Mouse (Mus musculus) ES-E14 (cell line): ENCODE measurements around the gene Stt3a. TPM values are rescaled to one million over a fixed set of nuclear protein-coding genes. Genes with fewer than 3 reads are reported as not detected.

ENCODE experiments used
- DNase-seq: peaks from one replicate; pipeline ENCODE4 v3.0.0-alpha.2; 2013; ENCODE audit warnings: low read depth, low spot score
- H3K27ac ChIP-seq: 2 replicates; pipeline ENCODE4 v1.5.1; 2012; ENCODE audit warnings: low read depth, mild to moderate bottlenecking, low read length, moderate library complexity, mixed read lengths; ENCODE audit not compliant: poor library complexity, insufficient read depth, severe bottlenecking
- H3K36me3 ChIP-seq: 2 replicates; pipeline ENCODE4 v1.6.1; 2012; ENCODE audit warnings: mild to moderate bottlenecking, low read length, moderate library complexity, mixed read lengths; ENCODE audit not compliant: control insufficient read depth, poor library complexity, insufficient read depth, severe bottlenecking
- H3K4me1 ChIP-seq, 2 experiments: fragments of 150-350 bp in 1 of 2; sonication (generic) in 1 of 2; 2 replicates each; pipeline ENCODE4 v1.6.1; 2012; ENCODE audit warnings: low read length in 2 of 2, mild to moderate bottlenecking in 1 of 2, mixed read lengths in 1 of 2; ENCODE audit not compliant: control insufficient read depth in 2 of 2, insufficient read depth in 2 of 2, poor library complexity in 1 of 2
- H3K4me3 ChIP-seq, 2 experiments: fragments of 150-350 bp in 1 of 2; sonication (generic) in 1 of 2; 2 replicates each; pipeline ENCODE4 v1.5.1; 2012; ENCODE audit warnings: low read length in 2 of 2, low read depth in 1 of 2, mild to moderate bottlenecking in 1 of 2, mixed read lengths in 1 of 2; ENCODE audit not compliant: insufficient read depth in 1 of 2, poor library complexity in 1 of 2, severe bottlenecking in 1 of 2
- H3K9ac ChIP-seq: 2 replicates; pipeline ENCODE4 v1.6.1; 2012; ENCODE audit warnings: low read depth, mild to moderate bottlenecking, low read length, mixed read lengths; ENCODE audit not compliant: poor library complexity, insufficient read depth, severe bottlenecking
- H3K9me3 ChIP-seq: fragments of 150-350 bp; sonication (generic); 2 replicates; pipeline ENCODE4 v1.6.1; 2012; ENCODE audit warnings: low read depth, mild to moderate bottlenecking, low read length; ENCODE audit not compliant: control insufficient read depth, insufficient read depth
- CHD2 ChIP-seq: IDR thresholded peaks from 2 replicates; pipeline ENCODE4 v1.6.1; 2014; ENCODE audit warnings: mild to moderate bottlenecking, low read depth, low read length, inconsistent platforms
- HCFC1 ChIP-seq: IDR thresholded peaks from 2 replicates; pipeline ENCODE4 v1.6.1; 2012; ENCODE audit warnings: low read length, inconsistent platforms, borderline replicate concordance; ENCODE audit not compliant: insufficient read depth
- MAFK ChIP-seq: IDR thresholded peaks from 2 replicates; pipeline ENCODE4 v1.6.1; 2014; ENCODE audit warnings: mild to moderate bottlenecking, low read depth, low read length, inconsistent platforms; ENCODE audit not compliant: insufficient read depth
- ZC3H11A ChIP-seq: IDR thresholded peaks from 2 replicates; pipeline ENCODE4 v1.6.1; 2012; ENCODE audit warnings: low read depth, mild to moderate bottlenecking, inconsistent platforms, low read length, borderline replicate concordance
- ZNF384 ChIP-seq: IDR thresholded peaks from 2 replicates; pipeline ENCODE4 v1.6.1; 2012; ENCODE audit warnings: low read depth, low read length, inconsistent platforms
- in situ Hi-C, 2 experiments: fragments of 600-800 bp; cut with MboI; formaldehyde crosslinking; loops; one replicate each; pipeline ENCODE4 v1.15.1; 2025; ENCODE audit warnings: low sequenced_read_pairs in 2 of 2, inconsistent platforms in 1 of 2; ENCODE audit not compliant: unreplicated experiment in 2 of 2
- total RNA-seq: library from RNA; depleted of rRNA; stranded (reverse); fragments of 300-350 nt; gene quantifications from 2 replicates; pipeline ENCODE4 v1.2.3, GENCODE M21; 2012; rRNA removed

Gene Stt3a
- total RNA-seq, 1 experiment, result 459 TPM

- in situ Hi-C loops, result loop anchor here in 1 of 2 experiments (10.0 kb wide), 1 partner anchor 237 kb away; no protein-coding TSS in a partner anchor
- Histone ChIP-seq H3K27ac (no peak overlapping the region), H3K9me3 (no peaks in the 10 kb centered on the region), H3K9ac (no peak overlapping the region), H3K4me1 (no peaks in the 10 kb centered on the region), H3K4me3 (no peak overlapping the region), H3K36me3 (no peaks in the 10 kb centered on the region)
- no peak for DNase-seq
- TF ChIP-seq MAFK, result no peak
- no peak for TF ChIP-seq CHD2
- no peak for TF ChIP-seq HCFC1
- no peak for TF ChIP-seq ZC3H11A
- TF ChIP-seq ZNF384, result no peak
Observed at GRCm38 (mm10) chr9:36681424-36681823, 86.1 kb downstream of the Stt3a start.

Other genes with a start within 250 kb of the Stt3a start
- gene Gm5615, start 225.7 kb downstream of the Stt3a start, total RNA-seq, result not detected in 2 replicates
- gene Gm17689, start 185.0 kb downstream of the Stt3a start, total RNA-seq, result not detected in 2 replicates
- not detected in 2 replicates for gene A630095E13Rik, start 124.3 kb downstream of the Stt3a start, total RNA-seq
- gene Acrv1, start 74.5 kb downstream of the Stt3a start, total RNA-seq, result 0.13 TPM in 1 of 2 replicates, not detected in the other
- 26.4 and 37.5 TPM in 2 replicates for gene Chek1, start 40.6 kb downstream of the Stt3a start, total RNA-seq
- 104 and 105 TPM in 2 replicates for gene Ei24, start 29.7 kb upstream of the Stt3a start, total RNA-seq
- 5.0 and 5.8 TPM in 2 replicates for gene Fez1, start 54.2 kb upstream of the Stt3a start, total RNA-seq